Mouse (Mus musculus) heart, adult 2 months (tissue): Measurements from ENCODE around the gene Ube2n. TPM values are rescaled to one million over a fixed set of nuclear protein-coding genes. Genes with fewer than 3 reads are reported as not detected.

Experiments
- DNase-seq, 2 experiments: peaks; one replicate each; pipeline ENCODE4 v3.0.0; 2021
- H3K27ac ChIP-seq: fragments of 200-600 bp; 2 replicates; pipeline ENCODE4 v1.8.1; 2022
- H3K27me3 ChIP-seq: fragments of 200-500 bp; 2 replicates; pipeline ENCODE4 v1.6.1; 2012; ENCODE audit warnings: mild to moderate bottlenecking, low read length, inconsistent platforms, mixed read lengths; ENCODE audit not compliant: control insufficient read depth, insufficient read depth
- H3K36me3 ChIP-seq: fragments of 200-500 bp; 2 replicates; pipeline ENCODE4 v1.6.1; 2012; ENCODE audit warnings: low read length, inconsistent platforms; ENCODE audit not compliant: control insufficient read depth, insufficient read depth
- H3K4me1 ChIP-seq: fragments of 200-500 bp; 2 replicates; pipeline ENCODE4 v1.6.1; 2011; ENCODE audit warnings: low read length; ENCODE audit not compliant: control insufficient read depth, insufficient read depth
- H3K4me3 ChIP-seq: fragments of 200-600 bp; 2 replicates; pipeline ENCODE4 v1.8.1; 2022
- H3K79me2 ChIP-seq: fragments of 200-500 bp; replicated peaks from 2 replicates; pipeline ENCODE4 v1.6.1; 2012; ENCODE audit warnings: mild to moderate bottlenecking, inconsistent platforms, low read length, moderate library complexity, mixed read lengths; ENCODE audit not compliant: control insufficient read depth, insufficient read depth
- H3K9ac ChIP-seq: fragments of 200-500 bp; 2 replicates; pipeline ENCODE4 v1.6.1; 2012; ENCODE audit warnings: low read depth, mild to moderate bottlenecking, control low read depth, inconsistent platforms, low read length, mixed read lengths
- CTCF ChIP-seq: fragments of 200-600 bp; IDR thresholded peaks from 2 replicates; pipeline ENCODE4 v1.8.1; 2022; ENCODE audit warnings: antibody characterized with exemption, mild to moderate bottlenecking, moderate library complexity
- EP300 ChIP-seq: fragments of 200-500 bp; IDR thresholded peaks from 2 replicates; pipeline ENCODE4 v1.6.1; 2011; ENCODE audit warnings: low read depth, low read length, control low read depth; ENCODE audit not compliant: insufficient read depth
- POLR2A ChIP-seq: fragments of 200-500 bp; IDR thresholded peaks from 2 replicates; pipeline ENCODE4 v1.6.1; 2011; ENCODE audit warnings: mild to moderate bottlenecking, low read depth, low read length, control low read depth; ENCODE audit not compliant: insufficient read depth
- WGBS: fragments of 180-500 bp; shearing (Covaris S2); methylation state at CpG from one replicate; pipeline ENCODE4 v1.1.7; 2018; 5-methylcytosine and 5-hydroxymethylcytosine counted together
- intact Hi-C: fragments of 180-260 bp; cut with DNase I; formaldehyde crosslinking; loops from one replicate; pipeline ENCODE4 v1.15.1; 2025
- polyA plus RNA-seq: library from polyadenylated mRNA; depleted of rRNA; stranded (reverse); fragments of >200 nt; gene quantifications from 2 replicates; pipeline ENCODE4 v1.2.3, GENCODE M21; 2012
- total RNA-seq, 2 experiments: library from RNA; stranded (reverse); gene quantifications; 2 replicates each; pipeline ENCODE4 v1.2.3; 2021

The Ube2n gene
- total and polyA plus RNA-seq, 3 experiments, result 48.8 to 89.7 (median 89.5) TPM

- intact Hi-C loops, result loop anchor here (5.0 kb wide), 2 partner anchors 44 to 434 kb away; no protein-coding TSS in a partner anchor
- Histone ChIP-seq H3K27ac (no peak overlapping the region), H3K79me2 (no peaks in the 10 kb centered on the region), H3K4me3 (no peak overlapping the region), H3K9ac (no peak overlapping the region), H3K4me1 (peaks cover 6% of the 10 kb centered on the region), H3K27me3 (no peaks in the 10 kb centered on the region), H3K36me3 (peaks cover 5% of the 10 kb centered on the region; the same call in 1 of the 2 replicates)
- TF ChIP-seq POLR2A (no peak), CTCF (no peak), EP300 (no peak)
- 84% methylated on average over 14 of the region's 14 CpGs for WGBS
- DNase-seq, result no peak
Observed at GRCm38 (mm10) chr10:95503443-95504235, 11.3 kb upstream of the Ube2n start.

GRCm38 (mm10) chr10:95504341-95504740, 10.6 kb upstream of the Ube2n start:
- H3K27ac ChIP-seq, result no peak overlapping the region
- no peak for TF ChIP-seq CTCF
- TF ChIP-seq EP300, result no peak
- no peak for TF ChIP-seq POLR2A

GRCm38 (mm10) chr10:95508126-95508525, 6.8 kb upstream of the Ube2n start:
- intact Hi-C loops, result no loop called here
- H3K9ac ChIP-seq, result peak overlapping the region; percentile 15; the same call in 1 of the 2 replicates
- H3K79me2 ChIP-seq, result no peaks in the 10 kb centered on the region
- H3K27ac ChIP-seq, result peak overlapping the region; percentile 10
- H3K4me1 ChIP-seq, result peaks cover 8% of the 10 kb centered on the region
- 35% methylated on average over 8 of the region's 8 CpGs for WGBS
- no peak overlapping the region for H3K4me3 ChIP-seq
- H3K36me3 ChIP-seq, result no peaks in the 10 kb centered on the region
- TF ChIP-seq POLR2A, result no peak
- TF ChIP-seq EP300, result no peak
- TF ChIP-seq CTCF, result no peak
- no peak for DNase-seq
- H3K27me3 ChIP-seq, result no peaks in the 10 kb centered on the region

More at GRCm38 (mm10) chr10:95504341-95504740, 10.6 kb upstream of the Ube2n start:
- Histone ChIP-seq H3K4me3 (no peak overlapping the region), H3K4me1 (peaks cover 8% of the 10 kb centered on the region), H3K9ac (no peak overlapping the region), H3K27me3 (no peaks in the 10 kb centered on the region), H3K79me2 (no peaks in the 10 kb centered on the region), H3K36me3 (peaks cover 2% of the 10 kb centered on the region; the same call in 1 of the 2 replicates)
- 9% methylated on average over 1 of the region's 1 CpGs for WGBS
- no peak for DNase-seq
- intact Hi-C loops, result loop anchor here (5.0 kb wide), 2 partner anchors 43 to 433 kb away; no protein-coding TSS in a partner anchor

GRCm38 (mm10) chr10:95508793-95509192, 6.2 kb upstream of the Ube2n start:
- Histone ChIP-seq H3K4me1 (peaks cover 8% of the 10 kb centered on the region), H3K79me2 (no peaks in the 10 kb centered on the region), H3K36me3 (no peaks in the 10 kb centered on the region), H3K27ac (peak overlapping the region; percentile 13), H3K9ac (no peak overlapping the region), H3K4me3 (no peak overlapping the region), H3K27me3 (no peaks in the 10 kb centered on the region)
- no peak for DNase-seq
- 38% methylated on average over 6 of the region's 6 CpGs for WGBS
- intact Hi-C loops, result no loop called here
- TF ChIP-seq EP300 (no peak), POLR2A (no peak), CTCF (no peak)

GRCm38 (mm10) chr10:95509263-95509662, 5.7 kb upstream of the Ube2n start:
- Histone ChIP-seq H3K27ac (peak overlapping the region; percentile 13; the same call in 1 of the 2 replicates), H3K79me2 (no peaks in the 10 kb centered on the region), H3K36me3 (no peaks in the 10 kb centered on the region), H3K27me3 (no peaks in the 10 kb centered on the region), H3K4me3 (no peak overlapping the region), H3K9ac (no peak overlapping the region), H3K4me1 (peaks cover 11% of the 10 kb centered on the region)
- no peak for DNase-seq
- intact Hi-C loops, result no loop called here
- 80% methylated on average over 3 of the region's 3 CpGs for WGBS
- no peak for TF ChIP-seq POLR2A
- no peak for TF ChIP-seq EP300
- TF ChIP-seq CTCF, result no peak

- no peak for TF ChIP-seq EP300
- TF ChIP-seq CTCF, result no peak
- TF ChIP-seq POLR2A, result no peak
- intact Hi-C loops, result no loop called here
- no peaks in the 10 kb centered on the region for H3K79me2 ChIP-seq
- peaks cover 13% of the 10 kb centered on the region for H3K4me1 ChIP-seq
- H3K27me3 ChIP-seq, result no peaks in the 10 kb centered on the region
- no peak for DNase-seq
- H3K4me3 ChIP-seq, result no peak overlapping the region
- 87% methylated on average over 8 of the region's 8 CpGs for WGBS
- H3K9ac ChIP-seq, result no peak overlapping the region
- peaks cover 6% of the 10 kb centered on the region for H3K36me3 ChIP-seq
- no peak overlapping the region for H3K27ac ChIP-seq
Observed at GRCm38 (mm10) chr10:95512635-95513034, 2.3 kb upstream of the Ube2n start.
